Mouse (Mus musculus) adrenal gland, adult 2 months (tissue): Measurements from ENCODE around the gene Hsd17b6. TPM values are rescaled to one million over a fixed set of nuclear protein-coding genes. Genes with fewer than 3 reads are reported as not detected.

Experiments
- DNase-seq: peaks from one replicate; pipeline ENCODE4 v3.0.0; 2021
- polyA plus RNA-seq: library from polyadenylated mRNA; depleted of rRNA; stranded (reverse); fragments of >200 nt; gene quantifications from 2 replicates; pipeline ENCODE4 v1.2.3, GENCODE M21; 2012
- total RNA-seq, 2 experiments: library from RNA; stranded (reverse); gene quantifications; 2 replicates each; pipeline ENCODE4 v1.2.3; 2021

Hsd17b6 gene
- total and polyA plus RNA-seq, 3 experiments = 0.63 TPM; not detected in 2

DNA sequence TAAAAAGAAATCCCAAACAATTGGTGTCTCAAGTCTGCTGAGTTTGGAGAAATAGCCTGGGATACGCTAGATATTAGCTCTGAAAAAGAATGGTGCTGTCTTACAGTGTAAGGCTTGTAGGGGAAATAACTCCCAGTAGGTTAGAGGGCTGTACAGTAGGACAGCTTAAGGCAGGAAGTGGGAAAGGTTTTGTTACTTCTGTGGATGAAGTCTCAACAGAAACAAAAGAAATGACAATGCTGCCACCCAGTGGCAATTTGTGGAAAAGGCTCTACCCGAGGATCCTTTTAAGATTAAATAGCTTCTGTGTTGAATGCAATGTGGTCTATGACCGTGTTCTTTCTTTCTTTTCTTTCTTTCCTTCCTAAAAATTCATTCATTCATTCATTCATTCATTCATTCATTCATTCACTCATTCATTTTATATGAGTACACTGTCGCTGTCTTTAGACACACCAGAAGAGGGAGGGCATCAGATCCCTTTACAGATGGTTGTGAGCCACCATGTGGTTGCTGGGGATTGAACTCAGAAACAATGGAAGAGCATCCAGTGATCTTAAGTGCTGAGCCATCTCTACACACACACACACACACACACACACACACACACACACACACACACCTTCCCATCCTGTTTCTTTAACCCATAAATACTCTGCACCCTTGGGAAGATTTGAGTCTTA is 937 bp upstream of the Hsd17b6 start:
- peak; percentile 72 for DNase-seq

DNA sequence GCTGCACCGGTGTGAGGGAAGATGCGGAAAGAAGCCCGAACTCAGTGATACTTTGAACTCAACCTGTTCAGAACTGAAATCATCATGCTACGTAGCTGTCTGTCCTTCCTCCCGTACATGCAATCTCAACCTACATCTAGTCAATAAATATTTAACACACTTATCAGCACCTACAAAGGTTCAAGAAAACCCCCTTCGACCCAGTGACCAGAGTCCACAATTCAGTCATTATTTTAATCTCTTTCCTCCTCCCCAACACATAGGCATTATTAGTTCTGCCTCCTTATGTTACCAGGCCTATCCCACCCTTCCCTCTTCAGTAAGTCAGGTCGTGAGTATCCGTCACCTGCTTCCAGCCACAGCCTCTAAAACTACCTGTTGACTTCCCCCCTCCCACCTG is 1.9 kb downstream of the Hsd17b6 start:
- DNase-seq = no peak

GRCm38 (mm10) chr10:128004918-128005317 is 2.5 kb downstream of the Hsd17b6 start:
- peak; percentile 9 for DNase-seq

DNA sequence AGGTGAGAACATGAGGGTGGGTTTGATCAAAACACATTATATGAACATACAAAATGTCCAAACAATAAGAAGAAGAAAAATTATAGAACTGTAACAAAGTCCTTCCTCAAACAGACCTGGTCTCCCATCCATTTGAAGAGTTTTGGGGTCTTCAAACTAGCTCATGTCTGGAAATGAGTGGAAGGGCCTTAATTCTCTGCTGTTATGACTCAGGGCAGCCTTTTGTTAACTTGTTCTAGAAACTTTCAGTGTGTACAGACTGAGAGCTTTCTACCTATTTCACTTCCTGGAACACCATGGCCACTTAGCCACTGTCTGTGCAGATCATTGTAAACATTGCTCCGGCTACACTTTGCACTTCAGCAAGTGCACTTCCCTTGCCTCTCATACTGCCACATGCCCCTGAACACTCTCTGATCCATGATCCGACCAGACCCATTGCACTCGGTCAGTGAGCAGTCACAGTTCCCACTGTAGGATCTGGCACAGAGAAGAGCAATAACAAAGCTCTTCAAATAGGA is 4.1 kb downstream of the Hsd17b6 start:
- DNase-seq = no peak

DNA sequence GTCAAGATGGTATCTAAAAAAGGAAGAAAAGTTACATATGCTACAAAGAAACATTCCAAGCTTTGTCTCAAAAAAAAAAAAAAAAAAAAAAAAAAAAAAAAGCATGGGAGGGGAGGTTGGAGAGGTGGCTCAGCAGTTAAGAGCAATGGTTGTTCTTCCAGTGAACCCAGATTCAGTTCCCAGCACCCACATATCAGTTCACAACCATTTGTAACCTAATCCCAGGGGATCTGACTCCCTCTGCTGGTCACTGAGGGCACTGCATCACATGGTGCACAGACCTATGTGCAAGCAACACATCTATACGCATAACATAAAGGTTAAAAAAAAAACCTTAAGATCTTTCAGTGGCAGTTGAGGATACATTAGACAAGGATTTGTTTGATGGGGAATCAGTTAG is 9.2 kb downstream of the Hsd17b6 start:
- DNase-seq = no peak

GRCm38 (mm10) chr10:127996690-127997089 is 10.7 kb downstream of the Hsd17b6 start:
- no peak for DNase-seq

DNA sequence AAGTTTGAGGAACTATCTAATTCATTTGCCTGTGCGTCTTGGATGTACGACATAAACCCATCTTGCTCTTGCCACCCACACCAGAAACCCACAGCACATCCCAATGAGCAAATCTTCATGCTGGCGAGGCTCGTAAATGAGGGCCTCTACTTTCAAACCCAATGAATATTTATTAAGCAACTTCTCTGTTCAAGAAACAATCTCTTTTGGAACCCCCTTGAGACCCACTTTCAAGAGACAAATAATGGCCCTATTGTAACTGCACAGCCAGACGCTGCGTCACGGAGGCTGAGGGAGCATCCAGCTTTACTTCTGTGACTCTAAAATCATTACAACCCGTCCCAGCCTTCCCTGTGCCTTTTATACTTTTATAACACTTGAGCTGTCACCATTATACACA is 21.8 kb downstream of the Hsd17b6 start:
- DNase-seq = no peak

DNA sequence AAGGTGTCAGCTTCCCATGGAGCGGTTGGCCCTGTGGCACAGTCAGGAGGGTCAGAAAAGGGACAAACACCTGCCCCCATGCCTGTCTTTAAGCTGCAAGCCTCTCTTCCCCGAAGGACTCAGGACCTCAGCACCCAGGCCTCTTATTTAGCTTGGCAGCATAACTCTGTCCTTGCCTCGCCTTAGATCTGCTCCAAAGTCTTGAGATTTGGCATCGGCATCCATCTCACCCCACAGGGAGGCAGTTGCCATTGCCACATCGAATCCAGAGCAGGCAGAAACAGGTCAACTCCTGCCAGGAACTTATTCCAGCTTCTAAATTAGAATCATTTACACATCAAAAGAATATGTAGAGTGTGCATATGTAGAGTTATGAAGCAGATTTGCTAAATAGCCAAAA is 22.8 kb downstream of the Hsd17b6 start:
- DNase-seq = peak; percentile 37

DNA sequence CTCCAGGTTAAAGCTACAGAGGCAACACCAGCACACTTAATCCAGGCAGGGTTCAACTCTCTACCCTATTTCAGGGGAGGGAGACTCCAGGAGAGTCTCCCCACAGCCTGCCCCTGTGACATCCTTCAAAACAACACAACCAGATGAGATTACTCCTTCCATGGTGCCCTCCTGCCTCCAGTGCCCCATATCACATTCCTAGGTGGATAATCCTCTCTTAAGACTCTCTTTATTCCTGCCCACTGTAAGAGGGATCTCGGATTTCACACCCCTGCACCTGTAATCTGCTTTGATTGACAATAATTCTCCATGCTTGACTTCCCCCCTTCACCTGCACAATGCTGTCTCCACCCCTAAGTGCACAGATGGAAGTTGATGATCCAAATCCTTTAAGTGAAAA is 31.9 kb downstream of the Hsd17b6 start:
- no peak for DNase-seq

DNA sequence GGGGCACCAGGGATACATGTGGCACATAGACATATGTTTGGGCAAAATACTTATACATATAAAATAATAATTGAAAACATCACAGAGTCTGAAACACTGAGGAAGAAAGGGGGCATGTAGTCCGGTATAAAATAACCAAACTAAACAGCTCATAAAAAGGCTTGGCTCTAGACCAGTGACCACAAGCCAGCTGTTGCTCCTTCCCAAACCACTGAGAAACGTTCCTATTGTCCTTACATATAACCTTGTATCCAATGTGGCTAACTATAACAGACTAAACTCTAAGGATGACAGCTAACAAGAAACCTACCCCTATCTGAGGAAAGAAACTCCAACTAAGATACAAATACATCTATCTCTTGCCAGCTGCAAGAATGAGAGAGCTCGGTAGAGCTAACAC is 33.3 kb downstream of the Hsd17b6 start:
- no peak for DNase-seq

GRCm38 (mm10) chr10:127971135-127971534 is 36.3 kb downstream of the Hsd17b6 start:
- no peak for DNase-seq

DNA sequence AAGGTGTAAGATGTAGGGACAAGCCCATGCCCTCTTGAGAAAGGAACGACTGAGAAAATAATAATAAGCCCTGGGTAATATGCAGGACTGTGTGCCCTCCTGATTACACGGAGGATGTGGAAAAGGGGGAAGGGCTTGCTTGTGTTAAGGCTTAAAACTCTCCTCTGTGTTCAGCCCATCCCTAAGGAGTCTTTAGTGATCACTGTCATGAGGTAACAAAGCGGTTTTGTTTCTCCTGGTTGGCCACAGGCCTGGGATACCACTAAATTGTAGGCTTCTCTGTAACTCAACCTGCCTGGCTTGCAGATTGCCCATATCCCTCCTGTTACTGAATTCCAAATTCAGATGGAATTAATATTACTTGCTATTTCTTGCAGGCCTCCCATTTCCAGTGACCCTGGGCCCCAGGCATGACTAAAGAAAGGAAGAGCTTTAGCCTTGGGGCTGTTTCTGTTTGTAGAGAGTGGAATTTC is 37.0 kb downstream of the Hsd17b6 start:
- DNase-seq = peak; percentile 8

GRCm38 (mm10) chr10:127969820-127970219 is 37.6 kb downstream of the Hsd17b6 start:
- DNase-seq = no peak

GRCm38 (mm10) chr10:127966506-127966905 is 40.9 kb downstream of the Hsd17b6 start:
- DNase-seq = no peak

DNA sequence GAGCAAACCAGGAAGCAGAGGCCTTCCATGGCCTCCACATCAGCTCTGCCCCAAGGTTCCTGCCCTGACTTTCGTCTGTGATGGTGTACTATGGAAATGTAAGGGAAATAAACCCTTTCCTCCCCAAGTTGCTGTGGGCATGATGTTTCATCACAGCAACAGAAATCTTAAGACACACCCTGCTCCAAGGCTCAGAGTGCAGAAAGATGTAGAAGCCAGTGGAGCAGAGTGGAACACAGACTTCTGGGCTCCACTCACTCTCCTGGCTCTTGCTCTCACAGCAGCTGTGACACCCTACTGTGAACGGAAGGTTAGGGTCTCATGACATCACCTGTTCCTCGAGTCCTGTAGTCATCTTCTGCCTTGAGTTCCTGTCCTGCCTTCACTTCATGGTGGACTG is 43.4 kb downstream of the Hsd17b6 start:
- DNase-seq = no peak

DNA sequence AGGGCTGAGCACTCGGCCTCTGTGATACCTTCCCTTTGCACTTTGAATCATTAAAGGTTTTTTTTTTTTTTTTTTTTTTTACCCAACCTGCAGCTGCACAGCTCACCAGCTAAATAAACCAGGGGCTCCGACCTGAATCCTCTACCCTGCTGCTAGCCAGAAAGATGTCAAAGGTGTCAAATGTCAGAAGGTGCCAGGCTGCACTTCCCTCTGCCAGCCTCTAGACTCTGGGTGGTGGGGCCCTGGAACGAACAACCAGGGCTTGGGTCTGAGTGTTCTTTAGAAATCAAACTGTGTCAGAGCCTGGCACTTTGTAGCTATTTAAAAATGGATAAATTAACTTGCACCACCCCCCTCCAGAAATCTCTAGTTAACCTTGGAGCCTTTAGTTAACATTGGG is 45.0 kb downstream of the Hsd17b6 start:
- DNase-seq = no peak

GRCm38 (mm10) chr10:127959161-127959679 is 48.2 kb downstream of the Hsd17b6 start:
- DNase-seq = peak; percentile 25

- DNase-seq = peak; percentile 60
These were observed 51.1 kb downstream of the Hsd17b6 start for GRCm38 (mm10) chr10:127956168-127956816.

- no peak for DNase-seq
These were observed 52.4 kb downstream of the Hsd17b6 start for GRCm38 (mm10) chr10:127955034-127955433.

DNA sequence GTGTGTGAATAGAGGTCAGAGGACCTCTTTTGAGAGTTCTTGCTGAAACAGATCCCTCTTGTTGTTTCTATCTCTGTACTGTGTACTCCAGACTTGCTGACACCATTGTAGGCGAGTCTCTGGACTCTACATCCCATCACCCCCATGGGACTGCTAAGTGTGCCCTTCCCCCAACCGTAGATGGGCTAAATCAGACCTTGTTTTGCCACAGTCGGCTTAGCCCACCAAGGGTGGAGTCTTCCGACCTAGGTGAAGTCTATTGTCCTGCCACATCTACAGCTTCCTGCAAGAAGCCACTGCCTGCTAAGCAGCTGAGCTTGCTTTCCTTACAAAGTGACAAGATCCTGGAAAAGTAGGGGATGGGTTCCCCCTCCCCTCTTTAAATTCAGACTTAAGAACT is 55.6 kb downstream of the Hsd17b6 start:
- no peak for DNase-seq

DNA sequence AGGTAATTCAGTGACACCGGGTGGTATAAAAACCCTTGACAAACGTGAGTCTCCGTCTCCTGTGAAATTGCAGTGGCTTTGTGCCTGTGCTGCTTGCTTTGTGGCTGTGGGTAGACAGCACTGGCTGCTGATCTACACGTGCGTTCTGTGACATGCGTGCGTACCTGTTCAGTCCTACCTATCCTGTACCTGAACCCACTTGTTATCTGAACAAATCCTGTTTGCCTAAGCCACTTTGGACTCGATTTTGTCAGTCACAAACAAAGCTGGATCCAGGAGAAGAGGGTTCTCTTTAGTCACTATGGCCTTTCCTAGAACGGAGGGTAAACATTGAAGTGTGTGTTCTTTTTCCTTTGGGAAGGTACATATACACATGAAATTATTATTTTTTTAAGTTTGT is 56.0 kb downstream of the Hsd17b6 start:
- no peak for DNase-seq

GRCm38 (mm10) chr10:127949596-127950130 is 57.7 kb downstream of the Hsd17b6 start:
- peak; percentile 5 for DNase-seq

- peak; percentile 64 for DNase-seq
These were observed 61.9 kb downstream of the Hsd17b6 start for GRCm38 (mm10) chr10:127945432-127946064.
